In the genomic region with DNA sequence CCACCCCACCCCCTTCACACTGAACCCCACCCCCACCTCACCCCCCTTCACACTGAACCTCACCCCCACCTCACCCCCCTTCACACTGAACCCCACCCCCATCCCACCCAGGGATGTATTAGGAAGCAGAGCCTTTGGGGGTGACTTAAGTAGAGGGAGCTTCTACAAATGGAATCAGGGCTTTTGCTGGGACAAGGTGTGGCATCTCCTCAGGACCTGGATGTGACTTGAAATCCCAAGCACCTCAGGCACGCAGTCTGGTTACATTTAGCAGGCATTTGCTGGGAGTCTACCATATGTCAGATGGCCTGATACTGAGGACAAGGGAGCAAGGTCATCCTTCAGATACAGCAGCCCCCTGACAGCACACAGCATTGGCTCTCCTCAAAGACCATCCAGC, we compare ENCODE assay signal across 24 mouse cellular contexts. TPM values are rescaled to one million over a fixed set of nuclear protein-coding genes. Genes with fewer than 3 reads are reported as not detected.
A peak's percentile ranks its signal among the peaks of the same experiment; 100 is the strongest.
DNase-seq lines count a peak whose midpoint lies in the region; ATAC-seq and TF ChIP-seq lines count a peak whose summit lies in the region.
"Had no signal": no experiment of that assay in that cellular context is flagged by ENCODE, and none has a peak within 500 bp of the region (broad histone marks: within the 10 kb centered on the region; RNA-seq: fewer than 3 reads in every experiment).

No protein-coding gene starts in this region.

- H3K36me3 ChIP-seq in midbrain, embryonic 11.5 days (ENCODE audit: control insufficient read depth, insufficient read depth, low read length) = peaks cover 8% of the 10 kb centered on the region; the same call in 1 of the 2 replicates
- H3K36me3 ChIP-seq in midbrain, postnatal 0 days (ENCODE audit: insufficient read depth, low read length) = peaks cover 34% of the 10 kb centered on the region
- peaks cover 38% of the 10 kb centered on the region for H3K36me3 ChIP-seq in forebrain, postnatal 0 days (ENCODE audit: insufficient read depth)
- peaks cover 21% of the 10 kb centered on the region for H3K36me3 ChIP-seq in hindbrain, postnatal 0 days (ENCODE audit: insufficient read depth, low read length)

- H3K27ac ChIP-seq in midbrain, embryonic 11.5 days (ENCODE audit: low read depth, low read length) = no peak overlapping the region
- no peak overlapping the region for H3K27ac ChIP-seq in midbrain, postnatal 0 days (ENCODE audit: low read depth, low read length)
- no peak overlapping the region for H3K27ac ChIP-seq in forebrain, postnatal 0 days (ENCODE audit: low read depth, low read length)
- peak overlapping the region; percentile 56; the same call in 1 of the 2 replicates for H3K27ac ChIP-seq in hindbrain, postnatal 0 days
- H3K27ac ChIP-seq: kidney, embryonic 15.5 days; liver, embryonic 14.5 days had no signal

- no peak overlapping the region for H3K9ac ChIP-seq in midbrain, embryonic 11.5 days (ENCODE audit: low read length)
- no peak overlapping the region for H3K9ac ChIP-seq in midbrain, postnatal 0 days (replicated peaks; ENCODE audit: low read length, poor library complexity, severe bottlenecking)
- H3K9ac ChIP-seq in forebrain, postnatal 0 days = no peak overlapping the region
- no peak overlapping the region for H3K9ac ChIP-seq in hindbrain, postnatal 0 days (replicated peaks; ENCODE audit: low read length)
- H3K9ac ChIP-seq: heart, embryonic 12.5 days; kidney, embryonic 15.5 days; liver, embryonic 14.5 days had no signal

- H3K4me3 ChIP-seq in midbrain, embryonic 11.5 days (ENCODE audit: low read depth, low read length) = no peak overlapping the region
- no peak overlapping the region for H3K4me3 ChIP-seq in midbrain, postnatal 0 days (ENCODE audit: low read depth, low read length)
- H3K4me3 ChIP-seq in forebrain, postnatal 0 days (ENCODE audit: low read depth, low read length) = no peak overlapping the region
- H3K4me3 ChIP-seq in hindbrain, postnatal 0 days (ENCODE audit: low read length) = no peak overlapping the region
- H3K4me3 ChIP-seq: heart, embryonic 12.5 days; kidney, embryonic 15.5 days; megakaryocyte, embryonic 14.5 days; myocyte had no signal

- DNase-seq in adrenal gland, postnatal 10 days = peak; percentile 1
- DNase-seq in adrenal gland, postnatal 14 days = no peak
- peak; percentile 60 for DNase-seq in midbrain, embryonic 11.5 days (ENCODE audit: low spot score, missing footprints)
- no peak for DNase-seq in midbrain, postnatal 0 days (ENCODE audit: low spot score)
- DNase-seq in forebrain, postnatal 0 days = no peak
- DNase-seq in hindbrain, postnatal 0 days (ENCODE audit: low spot score) = no peak
- DNase-seq in lung, postnatal 4 days = no peak
- DNase-seq in T-cell, adult 2 months (ENCODE audit: low spot score) = no peak
- DNase-seq: heart, postnatal 36 days; lung, postnatal 10 days; spleen, adult 18-20 months; thymus, postnatal 14 days had no signal

- H3K27me3 ChIP-seq in midbrain, embryonic 11.5 days (ENCODE audit: control insufficient read depth, insufficient read depth, low read length) = no peaks in the 10 kb centered on the region
- no peaks in the 10 kb centered on the region for H3K27me3 ChIP-seq in midbrain, postnatal 0 days (ENCODE audit: insufficient read depth, low read length)
- H3K27me3 ChIP-seq in forebrain, postnatal 0 days (ENCODE audit: insufficient read depth, low read length) = no peaks in the 10 kb centered on the region
- no peaks in the 10 kb centered on the region for H3K27me3 ChIP-seq in hindbrain, postnatal 0 days (ENCODE audit: insufficient read depth, low read length)
- H3K27me3 ChIP-seq: heart, embryonic 12.5 days had no signal

- H3K4me2 ChIP-seq in midbrain, embryonic 11.5 days = no peak overlapping the region
- no peak overlapping the region for H3K4me2 ChIP-seq in midbrain, postnatal 0 days (ENCODE audit: low read depth, low read length, poor library complexity, severe bottlenecking)
- no peak overlapping the region for H3K4me2 ChIP-seq in forebrain, postnatal 0 days (ENCODE audit: low read depth)
- H3K4me2 ChIP-seq in hindbrain, postnatal 0 days (ENCODE audit: low read depth, low read length) = no peak overlapping the region
- H3K4me2 ChIP-seq: heart, embryonic 12.5 days; kidney, embryonic 15.5 days had no signal

- WGBS in midbrain, embryonic 11.5 days = 74% methylated on average over 1 of the region's 1 CpGs
- WGBS in midbrain, postnatal 0 days = 68% methylated on average over 1 of the region's 1 CpGs
- WGBS in forebrain, postnatal 0 days = 64% methylated on average over 1 of the region's 1 CpGs
- 29% methylated on average over 1 of the region's 1 CpGs for WGBS in hindbrain, postnatal 0 days

- no peak for ATAC-seq in midbrain, embryonic 11.5 days (ENCODE audit: low FRiP score)
- ATAC-seq in midbrain, postnatal 0 days (ENCODE audit: low FRiP score) = no peak
- 0 out of 2 replicates have a peak, but pooled peaks have one; percentile 8 for ATAC-seq in forebrain, postnatal 0 days
- no peak for ATAC-seq in hindbrain, postnatal 0 days
- ATAC-seq: CD4-positive, CD25-positive, alpha-beta regulatory T cell, adult 4 months; intestine, embryonic 16.5 days had no signal

- no peaks in the 10 kb centered on the region for H3K9me3 ChIP-seq in midbrain, embryonic 11.5 days (ENCODE audit: control insufficient read depth, low read length)
- H3K9me3 ChIP-seq in midbrain, postnatal 0 days (ENCODE audit: low read length) = no peaks in the 10 kb centered on the region
- H3K9me3 ChIP-seq in forebrain, postnatal 0 days (ENCODE audit: low read length) = no peaks in the 10 kb centered on the region
- H3K9me3 ChIP-seq in hindbrain, postnatal 0 days (ENCODE audit: low read length) = no peaks in the 10 kb centered on the region
- H3K9me3 ChIP-seq: G1E; heart, embryonic 12.5 days; kidney, embryonic 15.5 days; megakaryocyte, embryonic 14.5 days had no signal

- no peak for TF ChIP-seq CTCF in midbrain, postnatal 0 days (IDR thresholded peaks at IDR 0.05)
- TF ChIP-seq CTCF in forebrain, postnatal 0 days (IDR thresholded peaks at IDR 0.05; ENCODE audit: low read depth) = no peak
- TF ChIP-seq CTCF in hindbrain, postnatal 0 days (IDR thresholded peaks at IDR 0.05; ENCODE audit: low read depth) = no peak

- peaks cover 4% of the 10 kb centered on the region for H3K4me1 ChIP-seq in midbrain, embryonic 11.5 days (ENCODE audit: control insufficient read depth, insufficient read depth, low read length)
- no peaks in the 10 kb centered on the region for H3K4me1 ChIP-seq in midbrain, postnatal 0 days (ENCODE audit: insufficient read depth, low read length)
- H3K4me1 ChIP-seq in forebrain, postnatal 0 days (ENCODE audit: insufficient read depth) = no peaks in the 10 kb centered on the region
- no peaks in the 10 kb centered on the region for H3K4me1 ChIP-seq in hindbrain, postnatal 0 days (ENCODE audit: insufficient read depth, low read length)
- H3K4me1 ChIP-seq: kidney, embryonic 15.5 days had no signal

RNA-seq across cellular contexts. Expression of a gene that starts 7.2 kb away (rescaled TPM):
- total RNA-seq in adrenal gland, postnatal 10 days (2021) = 100 to 1,000 TPM; 259 to 260 TPM
- 264 and 268 TPM in 2 replicates for total RNA-seq in adrenal gland, postnatal 14 days (2021)
- 354 and 411 TPM in 2 replicates for polyA plus RNA-seq in midbrain, embryonic 11.5 days (2014; fragmentation: Nextera tagmentation; extraction: Ambion mirVana)
- total RNA-seq in midbrain, postnatal 0 days (2014; rRNA removed) = 182 and 297 TPM in 2 replicates
- 598 and 604 TPM in 2 replicates for polyA plus RNA-seq in midbrain, postnatal 0 days (2015; fragmentation: Nextera tagmentation; extraction: Ambion mirVana)
- total RNA-seq in forebrain, postnatal 0 days (2014; rRNA removed) = 202 and 291 TPM in 2 replicates
- 569 and 710 TPM in 2 replicates for polyA plus RNA-seq in forebrain, postnatal 0 days (2015; fragmentation: Nextera tagmentation; extraction: Ambion mirVana)
- 201 and 223 TPM in 2 replicates for total RNA-seq in hindbrain, postnatal 0 days (2014; rRNA removed)
- 641 and 676 TPM in 2 replicates for polyA plus RNA-seq in hindbrain, postnatal 0 days (2015; fragmentation: Nextera tagmentation; extraction: Ambion mirVana)

RNA-seq across cellular contexts. Expression of a gene that starts 14.1 kb away (rescaled TPM):
- total RNA-seq in adrenal gland, postnatal 10 days (2021) = not detected
- total RNA-seq in adrenal gland, postnatal 14 days (2021) = not detected in 2 replicates
- 0.08 TPM in 1 of 2 replicates, not detected in the other for polyA plus RNA-seq in midbrain, embryonic 11.5 days (2014; fragmentation: Nextera tagmentation; extraction: Ambion mirVana)
- total RNA-seq in midbrain, postnatal 0 days (2014; rRNA removed) = not detected in 2 replicates
- 0.69 and 0.96 TPM in 2 replicates for polyA plus RNA-seq in midbrain, postnatal 0 days (2015; fragmentation: Nextera tagmentation; extraction: Ambion mirVana)
- 0.08 TPM in 1 of 2 replicates, not detected in the other for total RNA-seq in forebrain, postnatal 0 days (2014; rRNA removed)
- 0.21 and 0.92 TPM in 2 replicates for polyA plus RNA-seq in forebrain, postnatal 0 days (2015; fragmentation: Nextera tagmentation; extraction: Ambion mirVana)
- not detected in 2 replicates for total RNA-seq in hindbrain, postnatal 0 days (2014; rRNA removed)
- 0.81 and 0.88 TPM in 2 replicates for polyA plus RNA-seq in hindbrain, postnatal 0 days (2015; fragmentation: Nextera tagmentation; extraction: Ambion mirVana)
- total RNA-seq: adrenal gland, adult 18-20 months; heart, postnatal 36 days; left cerebral cortex, postnatal 4 days had no signal
- polyA plus RNA-seq: G1E; heart, embryonic 12.5 days; intestine, embryonic 16.5 days had no signal

RNA-seq across cellular contexts. Expression of a gene that starts 17.0 kb away (rescaled TPM):
- not detected for total RNA-seq in adrenal gland, postnatal 10 days (2021)
- not detected in 2 replicates for total RNA-seq in adrenal gland, postnatal 14 days (2021)
- polyA plus RNA-seq in midbrain, embryonic 11.5 days (2014; fragmentation: Nextera tagmentation; extraction: Ambion mirVana) = 0.05 and 0.12 TPM in 2 replicates
- total RNA-seq in midbrain, postnatal 0 days (2014; rRNA removed) = not detected in 2 replicates
- polyA plus RNA-seq in midbrain, postnatal 0 days (2015; fragmentation: Nextera tagmentation; extraction: Ambion mirVana) = not detected in 2 replicates
- not detected in 2 replicates for total RNA-seq in forebrain, postnatal 0 days (2014; rRNA removed)
- polyA plus RNA-seq in forebrain, postnatal 0 days (2015; fragmentation: Nextera tagmentation; extraction: Ambion mirVana) = not detected in 2 replicates
- not detected in 2 replicates for total RNA-seq in hindbrain, postnatal 0 days (2014; rRNA removed)
- polyA plus RNA-seq in hindbrain, postnatal 0 days (2015; fragmentation: Nextera tagmentation; extraction: Ambion mirVana) = not detected in 2 replicates
- total RNA-seq: adrenal gland, adult 18-20 months; heart, postnatal 36 days; left cerebral cortex, postnatal 4 days had no signal
- polyA plus RNA-seq: CD4-positive, CD25-positive, alpha-beta regulatory T cell, adult 4 months; G1E; gonadal fat pad, adult 2 months; heart, embryonic 12.5 days; intestine, embryonic 16.5 days; kidney, embryonic 15.5 days; liver, embryonic 14.5 days; myocyte; stomach, embryonic 16.5 days had no signal

RNA-seq across cellular contexts. Expression of a gene that starts 29.0 kb away (rescaled TPM):
- not detected for total RNA-seq in adrenal gland, postnatal 10 days (2021)
- not detected in 2 replicates for total RNA-seq in adrenal gland, postnatal 14 days (2021)
- not detected in 2 replicates for polyA plus RNA-seq in midbrain, embryonic 11.5 days (2014; fragmentation: Nextera tagmentation; extraction: Ambion mirVana)
- total RNA-seq in midbrain, postnatal 0 days (2014; rRNA removed) = not detected in 2 replicates
- not detected in 2 replicates for polyA plus RNA-seq in midbrain, postnatal 0 days (2015; fragmentation: Nextera tagmentation; extraction: Ambion mirVana)
- total RNA-seq in forebrain, postnatal 0 days (2014; rRNA removed) = not detected in 2 replicates
- polyA plus RNA-seq in forebrain, postnatal 0 days (2015; fragmentation: Nextera tagmentation; extraction: Ambion mirVana) = not detected in 2 replicates
- not detected in 2 replicates for total RNA-seq in hindbrain, postnatal 0 days (2014; rRNA removed)
- not detected in 2 replicates for polyA plus RNA-seq in hindbrain, postnatal 0 days (2015; fragmentation: Nextera tagmentation; extraction: Ambion mirVana)
- total RNA-seq: adrenal gland, adult 18-20 months; heart, postnatal 36 days; left cerebral cortex, postnatal 4 days had no signal
- polyA plus RNA-seq: CD4-positive, CD25-positive, alpha-beta regulatory T cell, adult 4 months; G1E; gonadal fat pad, adult 2 months; heart, embryonic 12.5 days; intestine, embryonic 16.5 days; kidney, embryonic 15.5 days; liver, embryonic 14.5 days; myocyte; stomach, embryonic 16.5 days had no signal

RNA-seq across cellular contexts. Expression of a gene that starts 40.4 kb away (rescaled TPM):
- total RNA-seq in adrenal gland, postnatal 10 days (2021) = not detected
- not detected in 2 replicates for total RNA-seq in adrenal gland, postnatal 14 days (2021)
- not detected in 2 replicates for polyA plus RNA-seq in midbrain, embryonic 11.5 days (2014; fragmentation: Nextera tagmentation; extraction: Ambion mirVana)
- not detected in 2 replicates for total RNA-seq in midbrain, postnatal 0 days (2014; rRNA removed)
- polyA plus RNA-seq in midbrain, postnatal 0 days (2015; fragmentation: Nextera tagmentation; extraction: Ambion mirVana) = not detected in 2 replicates
- total RNA-seq in forebrain, postnatal 0 days (2014; rRNA removed) = not detected in 2 replicates
- not detected in 2 replicates for polyA plus RNA-seq in forebrain, postnatal 0 days (2015; fragmentation: Nextera tagmentation; extraction: Ambion mirVana)
- not detected in 2 replicates for total RNA-seq in hindbrain, postnatal 0 days (2014; rRNA removed)
- polyA plus RNA-seq in hindbrain, postnatal 0 days (2015; fragmentation: Nextera tagmentation; extraction: Ambion mirVana) = not detected in 2 replicates
- total RNA-seq: adrenal gland, adult 18-20 months; G1E; heart, postnatal 36 days; left cerebral cortex, postnatal 4 days had no signal
- polyA plus RNA-seq: CD4-positive, CD25-positive, alpha-beta regulatory T cell, adult 4 months; G1E; gonadal fat pad, adult 2 months; heart, embryonic 12.5 days; intestine, embryonic 16.5 days; kidney, embryonic 15.5 days; liver, embryonic 14.5 days; myocyte; stomach, embryonic 16.5 days had no signal

Comparison
In these comparisons a context has a peak if more than half of its experiments do, and no peak if none do; other contexts are left out.
1. DNase-seq: peak in adrenal gland, postnatal 10 days (single experiment) and midbrain, embryonic 11.5 days (single experiment); none in adrenal gland, postnatal 14 days (single experiment), midbrain, postnatal 0 days (single experiment), forebrain, postnatal 0 days (single experiment), hindbrain, postnatal 0 days (single experiment), lung, postnatal 4 days (0 of 2) and T-cell, adult 2 months (single experiment).